Mouse (Mus musculus) lung, adult 2 months (tissue): ENCODE measurements around the gene Tspyl2. TPM values are rescaled to one million over a fixed set of nuclear protein-coding genes. Genes with fewer than 3 reads are reported as not detected.

Experiments
- polyA plus RNA-seq: library from polyadenylated mRNA; depleted of rRNA; stranded (reverse); fragments of >200 nt; gene quantifications from 2 replicates; pipeline ENCODE4 v1.2.3, GENCODE M21; 2012; rRNA removed

The Tspyl2 gene
- polyA plus RNA-seq, 1 experiment = 34.2 TPM

Other genes starting within 250 kb of the Tspyl2 start
- 19.7 and 27.4 TPM in 2 replicates for gene Iqsec2, start 198.2 kb downstream of the Tspyl2 start, polyA plus RNA-seq
- 46.4 and 49.9 TPM in 2 replicates for gene Kdm5c, start 109.4 kb downstream of the Tspyl2 start, polyA plus RNA-seq
- gene Kantr, start 14.9 kb downstream of the Tspyl2 start, polyA plus RNA-seq = 6.2 and 8.0 TPM in 2 replicates
- 2.4 and 2.8 TPM in 2 replicates for gene Gpr173, start 26.3 kb upstream of the Tspyl2 start, polyA plus RNA-seq
- gene Cldn34a, start 220.9 kb upstream of the Tspyl2 start, polyA plus RNA-seq = not detected in 2 replicates